Mouse (Mus musculus) ES-CJ7 (cell line): Measurements from ENCODE around the gene Kcnd2.
A peak's percentile ranks its signal among the peaks of the same experiment; 100 is the strongest.

ENCODE experiments used
- DNase-seq: peaks from one replicate; pipeline ENCODE4 v3.0.0; 2011; ENCODE audit warnings: low read depth, low spot score

Kcnd2 gene

GRCm38 (mm10) chr6:21418246-21418645 is 202.9 kb downstream of the Kcnd2 start:
- DNase-seq = no peak

GRCm38 (mm10) chr6:21424202-21424785 is 209.0 kb downstream of the Kcnd2 start:
- DNase-seq = no peak

GRCm38 (mm10) chr6:21431120-21431519 is 215.8 kb downstream of the Kcnd2 start:
- no peak for DNase-seq

- no peak for DNase-seq
Measured at GRCm38 (mm10) chr6:21464719-21465118, 249.4 kb downstream of the Kcnd2 start.

- DNase-seq = no peak
Measured at GRCm38 (mm10) chr6:21471891-21472544, 256.7 kb downstream of the Kcnd2 start.

- no peak for DNase-seq
Measured at GRCm38 (mm10) chr6:21482714-21483113, 267.4 kb downstream of the Kcnd2 start.

GRCm38 (mm10) chr6:21488536-21488935 is 273.2 kb downstream of the Kcnd2 start:
- no peak for DNase-seq

GRCm38 (mm10) chr6:21502921-21503320 is 287.6 kb downstream of the Kcnd2 start:
- no peak for DNase-seq

- no peak for DNase-seq
Measured at GRCm38 (mm10) chr6:21510621-21511239, 295.4 kb downstream of the Kcnd2 start.

- DNase-seq = no peak
Measured at GRCm38 (mm10) chr6:21520351-21520750, 305.0 kb downstream of the Kcnd2 start.

- DNase-seq = no peak
Measured at GRCm38 (mm10) chr6:21527489-21528074, 312.3 kb downstream of the Kcnd2 start.

GRCm38 (mm10) chr6:21534009-21534408 is 318.7 kb downstream of the Kcnd2 start:
- no peak for DNase-seq

GRCm38 (mm10) chr6:21534820-21535219 is 319.5 kb downstream of the Kcnd2 start:
- DNase-seq = peak; percentile 19

GRCm38 (mm10) chr6:21551501-21551900 is 336.2 kb downstream of the Kcnd2 start:
- no peak for DNase-seq

GRCm38 (mm10) chr6:21570964-21571363 is 355.7 kb downstream of the Kcnd2 start:
- DNase-seq = no peak

- DNase-seq = no peak
Measured at GRCm38 (mm10) chr6:21590156-21590555, 374.9 kb downstream of the Kcnd2 start.

GRCm38 (mm10) chr6:21597424-21597823 is 382.1 kb downstream of the Kcnd2 start:
- no peak for DNase-seq

- DNase-seq = no peak
Measured at GRCm38 (mm10) chr6:21609381-21610059, 394.2 kb downstream of the Kcnd2 start.

- DNase-seq = no peak
Measured at GRCm38 (mm10) chr6:21629989-21630388, 414.7 kb downstream of the Kcnd2 start.

GRCm38 (mm10) chr6:21655681-21656080 is 440.4 kb downstream of the Kcnd2 start:
- DNase-seq = no peak

GRCm38 (mm10) chr6:21664135-21664534 is 448.8 kb downstream of the Kcnd2 start:
- no peak for DNase-seq

- DNase-seq = no peak
Measured at GRCm38 (mm10) chr6:21664638-21665037, 449.3 kb downstream of the Kcnd2 start.
